Mouse (Mus musculus) c-Kit-positive CD71-positive TER-119-positive erythroid progenitor cells, embryonic 14.5 days (primary cell): Measurements from ENCODE around the gene H2al2b.
"Not testable (repeated sequence)": the region's sequence is repeated elsewhere in the genome, so short reads cannot be mapped to it uniquely, and the experiment has no call there.

Experiments used
- DNase-seq: peaks from one replicate; pipeline ENCODE4 v3.0.0-alpha.2; 2013; ENCODE audit warnings: low spot score

Gene H2al2b

DNA sequence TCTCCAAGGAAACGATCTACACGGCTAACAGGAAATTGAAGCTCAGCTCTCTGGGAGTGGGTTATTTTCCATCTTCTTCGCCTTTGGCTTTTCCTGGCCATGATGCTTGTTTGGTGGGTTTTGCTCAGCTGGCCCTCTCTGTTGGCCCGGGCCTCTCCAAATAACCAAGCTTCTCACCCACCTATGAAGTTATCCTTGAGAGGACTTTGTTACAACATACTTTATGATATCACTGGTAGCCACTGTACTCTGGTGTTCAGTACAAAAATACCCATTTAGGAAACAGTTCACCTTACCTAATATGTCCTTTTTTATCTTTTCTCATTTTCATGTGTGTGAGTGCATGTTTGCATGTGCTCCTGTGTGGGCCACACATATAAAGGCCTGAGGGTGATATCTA is at the start of gene H2al2b:
TSS of gene H2al2b (minus strand) at position 101 of the 400 bp plus-strand sequence.
- not testable (repeated sequence) for DNase-seq
